Mouse (Mus musculus) A20 (cell line): ENCODE results near the gene Olfr544.

Experiments used
- DNase-seq: peaks from one replicate; pipeline ENCODE4 v3.0.0-alpha.2; 2011; ENCODE audit warnings: low read depth, low spot score

The Olfr544 gene

GRCm38 (mm10) chr7:102478425-102478824 lies 9.7 kb downstream of the Olfr544 start:
- no peak for DNase-seq

GRCm38 (mm10) chr7:102477377-102477776 lies 10.7 kb downstream of the Olfr544 start:
- no peak for DNase-seq

GRCm38 (mm10) chr7:102476601-102477000 lies 11.5 kb downstream of the Olfr544 start:
- DNase-seq = no peak

GRCm38 (mm10) chr7:102472675-102473074 lies 15.4 kb downstream of the Olfr544 start:
- DNase-seq = no peak

- no peak for DNase-seq
Measured at GRCm38 (mm10) chr7:102467566-102467965, 20.5 kb downstream of the Olfr544 start.

GRCm38 (mm10) chr7:102458618-102459380 lies 29.3 kb downstream of the Olfr544 start:
- DNase-seq = peak; percentile 89

GRCm38 (mm10) chr7:102446438-102446837 lies 41.7 kb downstream of the Olfr544 start:
- no peak for DNase-seq

- no peak for DNase-seq
Measured at GRCm38 (mm10) chr7:102444301-102444700, 43.8 kb downstream of the Olfr544 start.

- DNase-seq = no peak
Measured at GRCm38 (mm10) chr7:102442432-102442831, 45.7 kb downstream of the Olfr544 start.

GRCm38 (mm10) chr7:102441657-102442391 lies 46.3 kb downstream of the Olfr544 start, which contains the start of gene Rrm1:
TSS of gene Rrm1 (plus strand) at chr7:102441695.
- peak; percentile 97 for DNase-seq

GRCm38 (mm10) chr7:102440822-102441656 lies 47.1 kb downstream of the Olfr544 start:
- DNase-seq = no peak

GRCm38 (mm10) chr7:102434344-102434743 lies 53.8 kb downstream of the Olfr544 start:
- no peak for DNase-seq
